Mouse (Mus musculus): ENCODE data around the gene Slc51a. TPM values are rescaled to one million over a fixed set of nuclear protein-coding genes. Genes with fewer than 3 reads are reported as not detected.

Gene Slc51a
- total and polyA plus RNA-seq, 2 experiments from 2014 or later: 0.13 TPM; not detected in 1

DNA sequence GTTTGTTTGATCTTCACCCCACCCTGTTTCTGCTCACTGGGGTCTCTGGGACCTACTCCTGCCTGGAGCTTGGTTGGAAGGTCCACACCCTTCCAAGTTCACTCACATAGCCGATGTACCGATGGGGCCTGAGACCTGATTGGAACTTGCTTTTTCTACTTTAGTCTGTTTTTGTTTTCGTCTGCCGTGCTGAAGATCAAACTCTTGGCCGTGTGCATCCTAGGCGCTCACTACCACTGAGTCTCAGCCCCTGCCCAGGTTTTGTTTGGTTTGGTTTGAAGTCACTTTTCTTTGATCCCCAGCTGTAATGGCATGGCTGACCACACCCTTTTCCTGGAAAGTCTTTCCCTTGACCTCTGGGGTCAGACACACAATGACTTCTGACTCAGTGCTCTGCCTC, 25.7 kb upstream of the Slc51a start:
- no peaks in the 10 kb centered on the region for H3K36me3 ChIP-seq (ENCODE audit: insufficient read depth)
- ATAC-seq (no peak), DNase-seq (no peak)
- WGBS: 84% methylated on average over 6 of the region's 6 CpGs
- 0 out of 2 replicates have a peak overlapping the region, but pooled peaks have one; percentile 40 for H3K27ac ChIP-seq (ENCODE audit: low read depth, low read length)
- no peak overlapping the region for H3K4me2 ChIP-seq (ENCODE audit: low read depth)
- H3K27me3 ChIP-seq (ENCODE audit: insufficient read depth, low read length): no peaks in the 10 kb centered on the region
- TF ChIP-seq CTCF (IDR thresholded peaks at IDR 0.05; ENCODE audit: low read depth): no peak
- no peak overlapping the region for H3K4me3 ChIP-seq (ENCODE audit: low read depth, low read length)
- no peak overlapping the region for H3K9ac ChIP-seq
- peaks cover 5% of the 10 kb centered on the region; the same call in 1 of the 2 replicates for H3K4me1 ChIP-seq (ENCODE audit: insufficient read depth)
- H3K9me3 ChIP-seq (ENCODE audit: low read length): no peaks in the 10 kb centered on the region

DNA sequence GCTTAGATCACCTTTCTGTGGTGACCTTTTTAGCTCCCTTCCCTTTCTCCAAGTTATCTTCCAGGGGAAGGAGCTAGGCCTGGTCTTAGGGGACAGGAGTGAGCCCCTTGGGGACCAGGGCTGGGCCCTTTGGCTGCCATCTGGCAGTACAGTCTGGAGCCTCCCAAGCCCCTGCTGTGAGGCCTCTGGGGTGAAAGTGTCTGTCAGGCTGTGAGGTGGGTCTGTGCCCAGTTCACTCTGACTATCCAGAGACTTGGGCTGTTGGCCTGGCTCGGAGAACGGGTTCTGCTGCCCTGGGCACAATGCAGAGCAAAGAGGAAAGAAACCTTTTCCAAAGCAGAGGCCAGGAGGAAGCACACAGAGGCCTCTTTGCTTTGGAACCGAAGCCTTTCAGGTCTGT, 25.2 kb upstream of the Slc51a start:
- DNase-seq (no peak), ATAC-seq (no peak)
- TF ChIP-seq CTCF (IDR thresholded peaks at IDR 0.05; ENCODE audit: low read depth): no peak
- peak overlapping the region; percentile 40; the same call in 1 of the 2 replicates for H3K27ac ChIP-seq (ENCODE audit: low read depth, low read length)
- H3K36me3 ChIP-seq (ENCODE audit: insufficient read depth): no peaks in the 10 kb centered on the region
- H3K4me1 ChIP-seq (ENCODE audit: insufficient read depth): peaks cover 5% of the 10 kb centered on the region; the same call in 1 of the 2 replicates
- H3K9me3 ChIP-seq (ENCODE audit: low read length): no peaks in the 10 kb centered on the region
- WGBS: 76% methylated on average over 3 of the region's 3 CpGs
- no peak overlapping the region for H3K9ac ChIP-seq
- no peak overlapping the region for H3K4me3 ChIP-seq (ENCODE audit: low read depth, low read length)
- no peak overlapping the region for H3K4me2 ChIP-seq (ENCODE audit: low read depth)
- H3K27me3 ChIP-seq (ENCODE audit: insufficient read depth, low read length): no peaks in the 10 kb centered on the region

DNA sequence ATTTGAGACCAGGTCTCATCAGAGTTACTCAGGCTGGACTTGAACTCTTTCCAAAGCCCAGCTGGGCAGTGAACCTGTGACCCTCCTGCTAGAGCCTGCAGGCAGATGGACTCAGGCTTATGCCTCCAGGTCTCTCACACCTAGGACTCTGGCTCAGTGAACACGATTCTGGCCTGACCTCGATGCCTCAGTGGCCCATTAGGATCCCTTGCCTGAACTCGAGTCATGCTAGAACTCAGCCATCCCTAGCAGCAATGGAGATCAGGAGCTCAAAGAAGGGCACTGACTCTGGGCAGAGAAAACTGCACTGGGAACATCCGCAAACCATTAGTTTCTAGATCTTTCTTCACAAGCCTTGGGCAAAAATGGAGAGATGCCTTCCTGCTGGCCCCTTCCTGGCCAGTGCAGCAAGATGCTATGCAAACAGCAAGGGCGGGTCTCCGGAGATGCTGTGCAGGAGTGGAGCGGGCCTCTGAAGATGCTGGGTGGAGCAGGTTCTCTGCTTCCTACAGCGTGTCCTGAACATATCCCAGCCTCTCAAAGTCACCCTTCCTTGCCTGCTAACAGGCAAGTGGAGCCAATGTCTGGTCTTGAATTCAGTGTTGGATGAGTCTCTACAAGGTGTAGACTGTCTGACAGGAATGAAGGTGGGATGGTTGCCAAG, 24.3 kb upstream of the Slc51a start:
- no peak overlapping the region for H3K4me3 ChIP-seq (ENCODE audit: low read depth, low read length)
- H3K27me3 ChIP-seq (ENCODE audit: insufficient read depth, low read length): no peaks in the 10 kb centered on the region
- H3K36me3 ChIP-seq (ENCODE audit: insufficient read depth): no peaks in the 10 kb centered on the region
- H3K27ac ChIP-seq (ENCODE audit: low read depth, low read length): no peak overlapping the region
- H3K9ac ChIP-seq: no peak overlapping the region
- no peak for TF ChIP-seq CTCF (IDR thresholded peaks at IDR 0.05; ENCODE audit: low read depth)
- H3K9me3 ChIP-seq (ENCODE audit: low read length): no peaks in the 10 kb centered on the region
- no peak for DNase-seq
- ATAC-seq: no peak
- no peak overlapping the region for H3K4me2 ChIP-seq (ENCODE audit: low read depth)
- peaks cover 5% of the 10 kb centered on the region; the same call in 1 of the 2 replicates for H3K4me1 ChIP-seq (ENCODE audit: insufficient read depth)
- 91% methylated on average over 8 of the region's 8 CpGs for WGBS

DNA sequence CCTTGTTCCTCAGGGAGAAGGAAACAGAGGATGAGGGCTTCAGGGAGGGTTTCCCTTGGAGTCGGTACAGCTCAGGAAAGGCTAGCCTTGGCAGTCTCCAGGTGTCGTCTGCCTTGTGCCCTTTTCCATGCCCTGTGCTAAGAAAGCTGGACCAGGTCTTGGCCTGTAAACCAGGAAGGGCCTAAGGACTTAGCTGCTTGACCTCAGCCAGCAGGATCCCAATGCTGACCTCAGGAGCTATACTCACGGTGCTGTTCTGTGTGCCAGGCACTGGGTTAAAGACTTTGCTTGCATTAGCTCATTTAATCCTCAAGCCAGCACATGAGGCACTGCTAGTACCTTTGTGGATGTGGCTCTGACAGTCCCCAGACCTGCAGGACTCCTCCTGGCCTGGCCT, 23.7 kb upstream of the Slc51a start:
- Histone ChIP-seq H3K4me3 (ENCODE audit: low read depth, low read length) (no peak overlapping the region), H3K36me3 (ENCODE audit: insufficient read depth) (no peaks in the 10 kb centered on the region), H3K9ac (no peak overlapping the region), H3K4me2 (ENCODE audit: low read depth) (no peak overlapping the region), H3K4me1 (ENCODE audit: insufficient read depth) (peaks cover 5% of the 10 kb centered on the region; the same call in 1 of the 2 replicates), H3K9me3 (ENCODE audit: low read length) (no peaks in the 10 kb centered on the region), H3K27ac (ENCODE audit: low read depth, low read length) (no peak overlapping the region), H3K27me3 (ENCODE audit: insufficient read depth, low read length) (no peaks in the 10 kb centered on the region)
- WGBS: 70% methylated on average over 3 of the region's 3 CpGs
- no peak for TF ChIP-seq CTCF (IDR thresholded peaks at IDR 0.05; ENCODE audit: low read depth)
- no peak for ATAC-seq
- DNase-seq: no peak

DNA sequence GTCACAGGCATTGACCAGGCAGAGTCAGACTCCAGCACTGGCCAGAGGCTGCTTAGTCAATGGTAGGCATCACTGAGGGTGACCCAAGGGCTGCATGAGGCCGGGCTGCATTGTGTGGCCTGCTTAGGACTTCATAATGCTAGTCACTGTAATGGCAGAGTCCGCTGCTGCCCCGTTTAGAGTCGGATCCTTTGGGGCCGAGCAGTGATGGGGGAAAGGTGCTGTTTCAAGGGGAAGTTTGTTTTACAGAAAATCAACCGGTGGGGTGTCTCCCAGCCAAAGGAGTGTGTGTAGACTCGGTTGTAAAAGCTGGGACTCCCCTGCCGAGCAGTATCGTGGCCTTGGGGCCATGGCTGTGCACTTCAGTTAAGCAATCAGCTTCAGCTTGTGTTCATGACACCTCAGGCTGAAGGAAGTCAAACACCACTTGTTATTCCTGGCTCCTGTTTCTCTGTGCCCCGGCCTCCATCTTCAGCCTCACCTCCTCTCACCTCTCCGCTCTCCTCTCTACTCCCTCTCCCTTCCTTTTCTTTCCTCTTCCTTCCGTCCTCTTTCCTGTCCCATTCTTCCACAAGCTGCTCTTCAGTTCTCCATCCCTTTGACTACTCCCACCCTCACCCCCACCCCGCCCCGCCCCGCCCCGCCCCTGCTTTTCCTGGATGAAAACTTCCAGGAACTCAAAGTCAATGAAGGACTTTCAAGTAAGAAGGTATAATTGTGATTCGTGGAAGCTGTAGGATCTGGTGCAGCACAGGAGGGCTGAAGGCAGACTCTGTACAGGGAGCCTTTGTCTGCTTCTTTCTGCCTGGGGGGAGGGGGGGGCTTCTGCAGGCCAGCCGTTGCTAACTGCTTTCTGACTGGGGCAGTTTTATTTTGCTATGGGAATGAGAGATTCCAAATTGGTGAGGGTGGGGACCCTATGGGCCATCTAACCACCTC, 23.0 kb upstream of the Slc51a start:
- H3K4me3 ChIP-seq (ENCODE audit: low read depth, low read length): no peak overlapping the region
- no peak for DNase-seq
- H3K4me1 ChIP-seq (ENCODE audit: insufficient read depth): peaks cover 3% of the 10 kb centered on the region; the same call in 1 of the 2 replicates
- no peaks in the 10 kb centered on the region for H3K9me3 ChIP-seq (ENCODE audit: low read length)
- H3K36me3 ChIP-seq (ENCODE audit: insufficient read depth): no peaks in the 10 kb centered on the region
- H3K4me2 ChIP-seq (ENCODE audit: low read depth): no peak overlapping the region
- no peak overlapping the region for H3K27ac ChIP-seq (ENCODE audit: low read depth, low read length)
- no peak for TF ChIP-seq CTCF (IDR thresholded peaks at IDR 0.05; ENCODE audit: low read depth)
- H3K9ac ChIP-seq: no peak overlapping the region
- H3K27me3 ChIP-seq (ENCODE audit: insufficient read depth, low read length): no peaks in the 10 kb centered on the region
- WGBS: 65% methylated on average over 18 of the region's 18 CpGs
- no peak for ATAC-seq

DNA sequence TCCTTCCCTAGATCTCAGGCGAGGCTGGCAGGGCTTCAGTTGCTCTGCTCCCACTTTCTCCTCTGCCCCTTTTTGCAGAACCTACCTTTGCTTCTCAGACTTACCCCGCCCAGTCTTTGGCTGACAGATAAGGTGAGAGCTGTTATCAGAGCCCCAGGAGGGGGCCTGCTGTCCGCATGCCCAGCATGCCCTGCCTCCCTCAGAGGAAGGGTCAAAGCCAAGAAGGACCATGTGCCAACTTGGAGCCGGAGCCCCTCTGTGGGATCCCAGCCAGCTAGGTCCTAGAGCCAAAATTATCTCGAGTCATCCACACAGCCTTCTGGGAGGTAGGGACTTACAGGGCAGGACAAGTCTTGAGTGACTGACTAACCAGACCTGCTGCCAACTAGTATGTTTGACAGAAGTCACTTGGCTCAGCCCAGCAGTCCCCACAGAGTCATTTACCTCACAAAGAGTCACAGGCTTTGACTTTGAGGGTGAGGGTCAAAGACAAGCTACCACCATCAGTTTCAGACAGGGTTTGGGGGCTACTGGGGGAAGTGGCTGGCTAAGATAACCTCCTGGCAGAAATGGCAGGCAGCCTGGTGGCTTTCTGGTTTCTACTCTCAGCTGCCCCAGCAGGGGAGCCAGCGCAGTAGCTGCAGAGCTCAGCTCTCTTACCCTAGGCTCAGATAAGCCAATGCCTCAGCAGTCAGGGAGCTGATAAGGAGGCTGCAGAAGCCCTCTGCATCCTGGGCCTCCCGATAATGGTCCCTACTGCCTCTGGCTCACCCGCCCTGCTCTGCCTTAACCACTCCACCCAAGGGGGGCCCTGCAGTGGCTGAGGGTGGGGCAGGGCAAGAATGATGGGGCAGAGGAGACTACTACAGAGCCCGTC, 21.6 kb upstream of the Slc51a start:
- no peak overlapping the region for H3K9ac ChIP-seq
- DNase-seq (no peak), ATAC-seq (peak; percentile 42; the same call in 1 of the 2 replicates)
- no peak for TF ChIP-seq CTCF (IDR thresholded peaks at IDR 0.05; ENCODE audit: low read depth)
- H3K4me1 ChIP-seq (ENCODE audit: insufficient read depth): no peaks in the 10 kb centered on the region
- no peak overlapping the region for H3K4me2 ChIP-seq (ENCODE audit: low read depth)
- H3K27me3 ChIP-seq (ENCODE audit: insufficient read depth, low read length): no peaks in the 10 kb centered on the region
- no peaks in the 10 kb centered on the region for H3K9me3 ChIP-seq (ENCODE audit: low read length)
- WGBS: 55% methylated on average over 9 of the region's 9 CpGs
- 0 out of 2 replicates have a peak overlapping the region, but pooled peaks have one; percentile 15 for H3K27ac ChIP-seq (ENCODE audit: low read depth, low read length)
- no peak overlapping the region for H3K4me3 ChIP-seq (ENCODE audit: low read depth, low read length)
- no peaks in the 10 kb centered on the region for H3K36me3 ChIP-seq (ENCODE audit: insufficient read depth)
